Mouse (Mus musculus) intestine, embryonic 16.5 days (tissue): ENCODE data around the gene Ppp6r2. TPM values are rescaled to one million over a fixed set of nuclear protein-coding genes. Genes with fewer than 3 reads are reported as not detected.

ENCODE experiments used
- ATAC-seq: fragments of 200-750 bp; cut with Nextera tagmentation; 2 replicates; pipeline ENCODE4 v1.8.0; 2017; ENCODE audit warnings: moderate TSS enrichment, moderate library complexity
- H3K27ac ChIP-seq: fragments of 300-500 bp; sonication (generic); 2 replicates; pipeline ENCODE4 v1.5.1; 2014; ENCODE audit warnings: mild to moderate bottlenecking, low read length
- H3K27me3 ChIP-seq: fragments of 300-500 bp; sonication (generic); replicated peaks from 2 replicates; pipeline ENCODE4 v1.6.1; 2014; ENCODE audit warnings: low read length, control low read depth, mixed read lengths; ENCODE audit not compliant: control insufficient read depth, insufficient read depth
- H3K36me3 ChIP-seq: fragments of 300-500 bp; sonication (generic); 2 replicates; pipeline ENCODE4 v1.6.1; 2014; ENCODE audit warnings: low read length, control low read depth; ENCODE audit not compliant: control insufficient read depth, insufficient read depth
- H3K4me1 ChIP-seq: fragments of 300-500 bp; sonication (generic); 2 replicates; pipeline ENCODE4 v1.6.1; 2014; ENCODE audit warnings: low read length, control low read depth, mixed read lengths; ENCODE audit not compliant: control insufficient read depth, insufficient read depth
- H3K4me2 ChIP-seq: fragments of 300-500 bp; sonication (generic); 2 replicates; pipeline ENCODE4 v1.6.1; 2014; ENCODE audit warnings: low read depth, low read length, control low read depth
- H3K4me3 ChIP-seq: fragments of 300-500 bp; sonication (generic); 2 replicates; pipeline ENCODE4 v1.5.1; 2014; ENCODE audit warnings: mild to moderate bottlenecking, low read length
- H3K9ac ChIP-seq: fragments of 300-500 bp; sonication (generic); 2 replicates; pipeline ENCODE4 v1.6.1; 2014; ENCODE audit warnings: low read depth, low read length
- H3K9me3 ChIP-seq: fragments of 300-500 bp; sonication (generic); 2 replicates; pipeline ENCODE4 v1.6.1; 2016; ENCODE audit warnings: low read length, control low read depth; ENCODE audit not compliant: control insufficient read depth
- WGBS: fragments of 180-500 bp; shearing (Covaris S2); extraction: QIAGEN DNeasy Blood & Tissue Kit; methylation state at CpG from one replicate; pipeline ENCODE4 v1.1.7; 2014; 5-methylcytosine and 5-hydroxymethylcytosine counted together
- polyA plus RNA-seq: library from polyadenylated mRNA; unstranded; fragments of >200 nt; fragmentation: Nextera tagmentation; extraction: Ambion mirVana; gene quantifications from 2 replicates; pipeline ENCODE4 v1.2.1, GENCODE M21; 2015

The Ppp6r2 gene
- polyA plus RNA-seq, 1 experiment from 2014 or later, result 18.0 TPM

GRCm38 (mm10) chr15:89180571-89181229 lies 30.7 kb upstream of the Ppp6r2 start, which contains the start of gene Plxnb2:
TSS of gene Plxnb2 (minus strand) at chr15:89180788.
- H3K36me3 ChIP-seq, result no peaks in the 10 kb centered on the region
- peak within 1 kb of the TSS; percentile 57 for H3K4me3 ChIP-seq
- WGBS, result under 1% methylated on average over 65 of the region's 72 CpGs
- peak within 1 kb of the TSS; percentile 89 for H3K9ac ChIP-seq
- ATAC-seq, result peak; percentile 76
- peaks cover 43% of the 10 kb centered on the region for H3K4me1 ChIP-seq
- H3K9me3 ChIP-seq, result no peaks in the 10 kb centered on the region
- H3K27me3 ChIP-seq, result no peaks in the 10 kb centered on the region
- H3K4me2 ChIP-seq, result peak within 1 kb of the TSS; percentile 80
- H3K27ac ChIP-seq, result peak within 1 kb of the TSS; percentile 93

- Histone ChIP-seq H3K4me2 (no peak overlapping the region; the same call in 1 of the 2 replicates), H3K4me1 (peaks cover 32% of the 10 kb centered on the region), H3K27me3 (no peaks in the 10 kb centered on the region), H3K9ac (0 out of 2 replicates have a peak overlapping the region, but pooled peaks have one; percentile 9), H3K9me3 (no peaks in the 10 kb centered on the region), H3K27ac (0 out of 2 replicates have a peak overlapping the region, but pooled peaks have one; percentile 35), H3K36me3 (no peaks in the 10 kb centered on the region), H3K4me3 (no peak overlapping the region; the same call in 1 of the 2 replicates)
- ATAC-seq, result no peak
- WGBS, result 67% methylated on average over 10 of the region's 10 CpGs
Measured at GRCm38 (mm10) chr15:89181561-89182270, 29.6 kb upstream of the Ppp6r2 start.

GRCm38 (mm10) chr15:89182328-89182741 lies 29.0 kb upstream of the Ppp6r2 start:
- no peaks in the 10 kb centered on the region for H3K9me3 ChIP-seq
- H3K4me2 ChIP-seq, result 0 out of 2 replicates have a peak overlapping the region, but pooled peaks have one; percentile 2
- no peaks in the 10 kb centered on the region for H3K27me3 ChIP-seq
- H3K4me1 ChIP-seq, result peaks cover 26% of the 10 kb centered on the region
- H3K4me3 ChIP-seq, result no peak overlapping the region
- ATAC-seq, result no peak
- H3K36me3 ChIP-seq, result no peaks in the 10 kb centered on the region
- H3K27ac ChIP-seq, result 0 out of 2 replicates have a peak overlapping the region, but pooled peaks have one; percentile 17
- WGBS, result 38% methylated on average over 6 of the region's 6 CpGs
- 0 out of 2 replicates have a peak overlapping the region, but pooled peaks have one; percentile 15 for H3K9ac ChIP-seq

GRCm38 (mm10) chr15:89182842-89183241 lies 28.5 kb upstream of the Ppp6r2 start:
- Histone ChIP-seq H3K27ac (no peak overlapping the region), H3K9me3 (no peaks in the 10 kb centered on the region), H3K4me1 (peaks cover 21% of the 10 kb centered on the region), H3K9ac (no peak overlapping the region), H3K4me2 (no peak overlapping the region), H3K36me3 (no peaks in the 10 kb centered on the region), H3K4me3 (no peak overlapping the region), H3K27me3 (no peaks in the 10 kb centered on the region)
- 73% methylated on average over 5 of the region's 5 CpGs for WGBS
- ATAC-seq, result no peak

- no peaks in the 10 kb centered on the region for H3K36me3 ChIP-seq
- no peak overlapping the region for H3K4me3 ChIP-seq
- no peak overlapping the region for H3K27ac ChIP-seq
- no peak for ATAC-seq
- no peak overlapping the region for H3K4me2 ChIP-seq
- no peaks in the 10 kb centered on the region for H3K9me3 ChIP-seq
- no peaks in the 10 kb centered on the region for H3K27me3 ChIP-seq
- 67% methylated on average over 5 of the region's 5 CpGs for WGBS
- H3K4me1 ChIP-seq, result peaks cover 11% of the 10 kb centered on the region
- H3K9ac ChIP-seq, result no peak overlapping the region
Measured at GRCm38 (mm10) chr15:89184141-89184936, 27.0 kb upstream of the Ppp6r2 start.

GRCm38 (mm10) chr15:89184937-89185227 lies 26.5 kb upstream of the Ppp6r2 start:
- H3K4me3 ChIP-seq, result no peak overlapping the region
- ATAC-seq, result no peak

GRCm38 (mm10) chr15:89195261-89195681 lies 16.1 kb upstream of the Ppp6r2 start:
- no peaks in the 10 kb centered on the region for H3K36me3 ChIP-seq
- H3K9ac ChIP-seq, result peak overlapping the region; percentile 98
- H3K4me3 ChIP-seq, result peak overlapping the region; percentile 96
- H3K9me3 ChIP-seq, result no peaks in the 10 kb centered on the region
- peak overlapping the region; percentile 99 for H3K27ac ChIP-seq
- H3K4me2 ChIP-seq, result peak overlapping the region; percentile 82
- ATAC-seq, result no peak
- H3K27me3 ChIP-seq, result no peaks in the 10 kb centered on the region
- H3K4me1 ChIP-seq, result peaks cover 12% of the 10 kb centered on the region
- 41% methylated on average over 6 of the region's 6 CpGs for WGBS

More at GRCm38 (mm10) chr15:89184937-89185227, 26.5 kb upstream of the Ppp6r2 start:
- WGBS, result 83% methylated on average over 5 of the region's 5 CpGs
- Histone ChIP-seq H3K4me2 (no peak overlapping the region), H3K9me3 (no peaks in the 10 kb centered on the region), H3K27me3 (no peaks in the 10 kb centered on the region), H3K27ac (no peak overlapping the region), H3K36me3 (no peaks in the 10 kb centered on the region), H3K9ac (no peak overlapping the region), H3K4me1 (peaks cover 11% of the 10 kb centered on the region)

GRCm38 (mm10) chr15:89195690-89196312 lies 15.6 kb upstream of the Ppp6r2 start:
- Histone ChIP-seq H3K36me3 (no peaks in the 10 kb centered on the region), H3K4me1 (peaks cover 12% of the 10 kb centered on the region), H3K4me3 (peak overlapping the region; percentile 96), H3K27ac (peak overlapping the region; percentile 99), H3K27me3 (no peaks in the 10 kb centered on the region), H3K4me2 (peak overlapping the region; percentile 82), H3K9me3 (no peaks in the 10 kb centered on the region), H3K9ac (peak overlapping the region; percentile 98)
- under 1% methylated on average over 25 of the region's 25 CpGs for WGBS
- ATAC-seq, result peak; percentile 97
